Mouse (Mus musculus): Measurements from ENCODE around the gene Olfm1. TPM values are rescaled to one million over a fixed set of nuclear protein-coding genes. Genes with fewer than 3 reads are reported as not detected.

The Olfm1 gene
- 1,000 to 10,000 TPM; 1,583 to 1,720 TPM for total RNA-seq (2021)

DNA sequence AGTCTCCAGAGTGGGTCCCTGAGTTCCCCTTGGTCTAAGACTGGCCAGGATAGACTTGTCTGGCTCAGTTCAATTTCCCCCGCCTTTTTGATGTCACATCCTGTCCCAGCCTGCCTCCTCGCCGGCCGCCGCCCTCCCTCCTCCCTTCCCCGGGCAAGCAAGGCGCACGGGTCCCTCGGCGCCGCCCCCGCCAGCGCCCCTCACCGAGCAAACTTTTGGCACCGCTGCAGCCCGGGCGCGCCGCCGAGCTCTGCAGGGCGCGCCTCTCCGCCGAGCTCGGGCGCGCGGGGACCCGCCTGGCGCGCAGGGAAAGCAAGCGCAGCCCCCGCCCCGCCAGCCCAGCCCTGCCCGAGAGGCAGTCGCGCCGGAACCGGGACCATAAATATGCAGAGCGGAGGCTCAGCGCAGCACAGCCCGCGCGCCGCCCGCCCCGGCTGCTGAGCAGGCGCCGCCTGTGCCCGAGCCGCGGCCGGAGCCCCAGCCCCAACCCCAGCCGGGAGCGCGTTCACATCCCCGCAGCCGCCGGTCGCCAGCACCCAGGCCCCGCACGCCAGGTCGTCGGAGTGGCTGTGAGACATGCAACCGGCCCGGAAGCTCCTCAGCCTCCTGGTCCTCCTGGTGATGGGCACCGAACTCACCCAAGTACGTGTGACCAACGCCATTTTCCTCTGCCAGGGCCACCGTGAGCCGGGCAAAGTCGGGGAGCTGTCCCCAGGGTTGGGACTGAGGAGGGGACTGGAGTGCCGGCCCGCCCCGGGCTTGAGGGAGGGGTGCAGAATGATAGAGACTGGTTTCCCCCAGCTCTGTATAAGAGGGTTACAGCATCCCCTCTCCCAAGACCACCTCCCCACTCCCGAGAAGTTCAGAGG, at the start of gene Olfm1:
Gene Olfm1, plus strand, starts transcription at position 172 of the 869 bp plus-strand sequence.
- peak; percentile 74 to 75 for DNase-seq (ENCODE audit: extremely low spot score in 1 of 2, low spot score in 1 of 2)

- no peak for DNase-seq (ENCODE audit: extremely low spot score in 1 of 2, low spot score in 1 of 2)
Measured at GRCm38 (mm10) chr2:28143417-28144045, 49.3 kb upstream of the Olfm1 start.

GRCm38 (mm10) chr2:28145702-28146101, 47.1 kb upstream of the Olfm1 start:
- no peak for DNase-seq (ENCODE audit: extremely low spot score in 1 of 2, low spot score in 1 of 2)

DNA sequence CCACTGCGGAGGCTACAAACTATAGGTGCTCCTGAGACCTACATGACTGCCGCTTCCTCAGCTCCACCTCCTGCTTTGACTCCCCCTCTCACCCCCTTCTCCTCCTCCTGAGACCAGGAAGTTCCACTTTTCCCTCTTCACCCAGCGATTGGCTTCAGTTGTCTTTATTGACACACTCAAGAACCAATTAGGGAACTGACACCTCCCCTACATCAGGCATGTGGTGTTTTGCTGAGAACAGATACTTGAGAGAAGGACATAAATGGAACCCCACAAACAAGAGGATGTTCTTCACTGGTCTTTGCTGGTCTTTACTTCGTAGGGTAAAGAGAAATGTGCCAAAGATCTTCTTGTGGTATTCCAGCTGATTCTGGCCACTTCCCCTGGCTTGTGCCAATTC, 46.6 kb upstream of the Olfm1 start:
- DNase-seq (ENCODE audit: extremely low spot score in 1 of 2, low spot score in 1 of 2), result no peak

DNA sequence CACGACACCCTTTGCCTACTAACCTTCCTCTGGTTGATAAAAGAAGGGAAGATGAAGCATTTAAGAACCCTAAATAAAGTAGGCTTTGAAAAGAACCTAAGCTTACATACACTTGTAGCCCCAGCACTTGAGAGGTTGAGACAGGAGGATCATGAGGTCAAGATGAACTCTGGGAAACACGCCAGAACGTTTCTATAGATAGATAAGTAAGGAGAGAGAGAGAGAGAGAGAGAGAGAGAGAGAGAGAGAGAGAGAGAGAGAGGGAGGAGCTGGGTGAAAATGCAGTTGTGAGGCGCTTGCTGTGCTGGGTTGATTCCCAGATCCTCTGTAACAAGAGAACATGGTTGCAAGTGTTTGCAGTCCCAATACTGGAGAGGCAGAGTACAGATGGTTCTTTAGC, 46.1 kb upstream of the Olfm1 start:
- DNase-seq (ENCODE audit: extremely low spot score in 1 of 2, low spot score in 1 of 2), result no peak

GRCm38 (mm10) chr2:28147248-28147794, 45.5 kb upstream of the Olfm1 start:
- no peak for DNase-seq (ENCODE audit: extremely low spot score in 1 of 2, low spot score in 1 of 2)

- DNase-seq (ENCODE audit: extremely low spot score in 1 of 2, low spot score in 1 of 2), result no peak
Measured at GRCm38 (mm10) chr2:28149688-28150087, 43.1 kb upstream of the Olfm1 start.

GRCm38 (mm10) chr2:28160568-28160967, 32.2 kb upstream of the Olfm1 start:
- no peak for DNase-seq (ENCODE audit: extremely low spot score in 1 of 2, low spot score in 1 of 2)

DNA sequence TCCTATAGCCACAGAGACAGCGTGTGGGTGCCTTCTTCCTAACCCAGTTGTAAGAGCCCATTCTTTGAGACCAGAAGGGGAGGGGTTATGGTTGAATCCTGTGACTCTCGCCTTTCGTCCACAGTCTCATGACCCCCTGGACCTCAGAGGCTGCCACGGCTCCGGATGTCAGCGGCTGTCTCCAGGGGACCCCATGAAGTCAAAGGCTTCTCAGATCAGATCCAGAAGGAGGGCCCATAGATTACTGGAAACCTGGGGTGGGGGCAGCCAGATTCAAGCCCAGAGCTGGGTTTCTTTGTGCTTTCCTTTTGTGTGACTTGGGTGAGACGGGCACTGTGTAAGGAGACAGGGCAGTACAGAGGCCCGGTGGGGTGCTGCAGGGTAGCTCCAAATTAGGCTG, 27.2 kb upstream of the Olfm1 start:
- DNase-seq (ENCODE audit: extremely low spot score in 1 of 2, low spot score in 1 of 2), result no peak

DNA sequence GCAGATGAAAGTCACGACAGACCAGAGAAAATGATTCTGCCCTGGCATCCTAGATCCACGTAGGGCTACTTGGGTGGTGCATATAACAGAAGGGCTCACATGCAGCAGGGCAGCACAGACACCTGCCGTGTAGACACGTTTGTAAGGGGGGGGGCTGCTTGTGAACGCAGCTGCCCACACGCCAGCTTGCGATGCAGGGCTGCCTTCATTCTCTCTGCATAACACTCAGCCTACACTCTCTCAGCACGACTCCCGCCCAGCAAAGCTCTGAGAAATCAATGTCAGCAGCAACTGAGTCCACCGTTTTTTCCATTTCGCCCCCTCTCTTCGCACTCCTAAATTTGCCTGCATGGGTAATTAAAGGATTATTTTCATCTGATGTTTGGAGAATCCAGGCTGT, 23.5 kb upstream of the Olfm1 start:
- no peak for DNase-seq (ENCODE audit: extremely low spot score in 1 of 2, low spot score in 1 of 2)

DNA sequence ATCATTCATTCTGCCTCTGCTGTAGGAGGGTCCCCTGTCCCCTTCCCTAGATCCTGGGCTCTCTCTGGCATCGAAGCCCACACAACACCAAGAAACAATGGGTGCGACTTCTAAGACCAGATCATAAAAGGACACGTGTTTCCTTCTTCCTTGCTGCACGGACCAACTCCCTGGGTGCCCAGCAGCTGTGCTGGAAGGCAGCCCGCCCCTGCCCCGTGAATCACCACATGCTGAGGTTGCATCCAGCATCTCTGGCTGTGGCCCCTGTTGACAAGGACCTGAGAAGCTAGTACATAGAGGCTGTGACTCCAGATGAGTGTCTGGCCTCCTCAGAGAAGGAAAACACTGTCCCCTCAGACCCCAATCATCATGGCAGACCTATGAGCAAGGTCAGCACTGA, 20.8 kb upstream of the Olfm1 start:
- no peak for DNase-seq (ENCODE audit: extremely low spot score in 1 of 2, low spot score in 1 of 2)

DNA sequence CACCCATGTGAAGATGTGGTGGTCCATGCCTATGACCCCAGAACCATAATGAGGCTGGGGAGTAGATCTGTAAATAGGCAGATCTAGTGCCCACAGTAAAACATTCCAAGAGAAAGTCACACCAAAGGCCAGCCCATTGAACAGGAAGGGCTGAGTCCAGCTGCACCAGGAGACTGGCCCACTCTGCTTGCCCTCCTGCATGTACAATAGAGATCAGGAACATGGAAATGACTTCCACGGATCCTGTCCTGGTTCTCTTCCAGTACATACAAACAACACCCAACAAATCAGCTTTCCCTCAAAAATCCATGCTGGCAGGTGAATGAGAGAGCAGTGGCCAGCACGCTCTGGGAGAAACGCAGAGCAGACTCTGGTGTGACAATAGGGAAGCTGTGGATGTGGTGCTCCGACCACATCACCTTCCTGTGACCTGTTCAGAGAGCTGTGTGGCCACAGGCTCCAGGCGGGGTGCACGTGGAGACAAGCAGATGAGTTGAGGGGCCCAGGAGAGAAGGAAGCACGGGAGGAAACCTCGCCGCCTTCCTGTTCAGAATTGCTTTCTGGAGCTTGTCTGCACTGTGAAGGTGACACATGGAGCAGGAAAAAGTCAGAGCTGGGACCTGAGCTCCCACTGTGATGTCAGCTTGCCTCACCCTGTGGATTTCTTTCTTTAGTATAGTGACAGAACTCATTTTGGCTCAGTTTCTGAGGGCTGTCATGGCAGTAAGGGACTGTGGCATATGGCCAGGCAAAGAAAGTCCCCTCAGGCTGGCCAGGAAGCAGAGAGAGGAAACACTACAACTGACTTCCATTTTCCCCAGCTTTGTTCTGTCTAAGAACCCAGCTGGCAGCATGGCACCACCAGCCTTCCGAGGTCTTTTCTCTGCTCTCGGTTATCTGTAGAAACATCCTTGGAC, 19.3 kb upstream of the Olfm1 start:
- DNase-seq (ENCODE audit: extremely low spot score in 1 of 2, low spot score in 1 of 2), result no peak

- no peak for DNase-seq (ENCODE audit: extremely low spot score in 1 of 2, low spot score in 1 of 2)
Measured at GRCm38 (mm10) chr2:28174441-28174840, 18.4 kb upstream of the Olfm1 start.

GRCm38 (mm10) chr2:28178600-28178999, 14.2 kb upstream of the Olfm1 start:
- DNase-seq (ENCODE audit: extremely low spot score in 1 of 2, low spot score in 1 of 2), result no peak

DNA sequence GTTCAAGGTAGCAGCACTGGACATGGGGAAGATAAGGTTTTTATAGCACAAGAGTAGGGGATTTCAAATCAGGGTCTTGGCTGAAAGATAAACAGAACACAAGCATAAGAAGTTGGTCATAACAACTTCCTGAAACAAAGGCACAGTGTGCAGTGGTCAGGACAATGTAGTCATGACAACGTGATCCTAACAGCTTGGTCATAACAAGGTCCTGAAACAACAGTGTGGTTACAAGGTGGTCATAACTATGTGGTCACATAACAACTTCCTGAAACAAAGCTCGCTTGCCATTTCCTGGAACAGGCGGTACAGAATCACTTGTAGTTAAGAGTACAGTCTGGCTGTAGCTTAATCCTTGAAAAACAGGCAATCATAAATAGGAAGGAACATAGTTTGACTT, 12.7 kb upstream of the Olfm1 start:
- DNase-seq (ENCODE audit: extremely low spot score in 1 of 2, low spot score in 1 of 2), result no peak

- no peak for DNase-seq (ENCODE audit: extremely low spot score in 1 of 2, low spot score in 1 of 2)
Measured at GRCm38 (mm10) chr2:28188398-28188944, 4.3 kb upstream of the Olfm1 start.

DNA sequence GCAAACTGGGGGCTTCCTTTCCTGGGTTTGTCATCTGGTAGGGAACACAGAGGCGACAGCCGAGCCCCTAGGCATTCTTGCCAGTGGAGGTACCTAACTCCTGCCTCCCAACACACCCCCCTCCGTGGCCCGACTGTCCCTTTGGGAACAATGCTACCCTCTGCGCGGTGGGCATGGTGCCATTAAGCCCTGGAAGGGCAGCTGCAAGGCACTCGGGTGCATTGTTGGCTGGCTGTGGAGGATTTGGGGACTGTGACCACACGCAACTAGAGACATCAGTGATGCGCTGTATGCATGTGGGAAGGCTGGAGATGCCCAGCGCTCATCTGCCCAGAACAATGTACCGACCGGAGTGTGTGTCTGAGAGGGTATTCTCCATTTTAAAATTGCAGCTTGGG, 897 bp downstream of the Olfm1 start:
- no peak for DNase-seq (ENCODE audit: extremely low spot score in 1 of 2, low spot score in 1 of 2)

DNA sequence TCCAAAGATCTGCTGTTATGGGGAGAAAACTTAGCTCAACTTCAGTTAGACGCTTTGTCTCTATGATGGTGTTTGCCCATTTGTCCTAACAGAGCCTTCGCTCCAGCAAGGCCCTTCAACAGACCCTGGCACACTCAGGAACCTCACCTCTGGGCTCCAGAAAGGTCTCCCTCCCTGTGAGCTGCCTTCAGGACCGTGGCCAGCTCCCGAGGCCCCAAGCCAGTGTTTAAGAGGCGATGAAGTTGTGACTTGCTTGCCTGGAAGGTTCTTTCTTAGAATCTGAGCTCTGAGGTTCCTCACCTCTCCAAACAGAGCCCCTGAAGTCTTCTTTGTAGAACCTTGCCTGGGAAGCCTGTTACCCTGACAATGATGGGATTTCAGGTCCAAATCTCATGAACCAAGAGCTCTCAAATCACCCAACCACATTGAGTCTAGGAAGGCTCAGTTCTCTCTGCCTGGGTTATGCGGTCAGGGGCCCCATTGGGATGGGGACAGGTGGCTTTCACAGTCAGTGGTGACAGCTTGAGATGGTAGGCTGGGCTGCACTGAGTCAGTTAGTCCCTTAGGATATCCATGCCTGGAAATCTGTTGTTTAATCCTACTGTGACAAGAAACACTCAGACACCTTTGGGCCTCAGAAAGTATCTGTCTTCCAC, 2.3 kb downstream of the Olfm1 start:
- no peak for DNase-seq (ENCODE audit: extremely low spot score in 1 of 2, low spot score in 1 of 2)

DNA sequence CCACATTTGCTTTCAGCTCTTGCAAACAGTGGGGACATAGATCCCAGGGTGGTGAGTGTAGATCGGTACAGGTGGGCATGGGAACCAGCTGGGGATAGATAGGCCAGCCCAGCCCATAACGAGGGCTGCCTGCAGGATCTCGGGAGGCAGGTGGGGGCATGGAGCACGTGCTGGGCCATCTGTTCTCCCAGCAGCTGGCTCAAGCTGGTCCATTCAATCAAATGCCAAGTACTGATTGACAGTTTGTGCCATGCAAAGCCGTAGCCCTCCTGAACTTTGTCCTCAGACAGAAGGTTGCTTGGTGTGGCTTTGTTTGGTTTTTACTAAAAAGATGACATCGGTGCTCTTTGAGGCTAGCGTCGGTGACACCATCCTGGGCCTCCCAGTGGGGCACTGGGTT, 2.9 kb downstream of the Olfm1 start:
- DNase-seq (ENCODE audit: extremely low spot score in 1 of 2, low spot score in 1 of 2), result no peak

DNA sequence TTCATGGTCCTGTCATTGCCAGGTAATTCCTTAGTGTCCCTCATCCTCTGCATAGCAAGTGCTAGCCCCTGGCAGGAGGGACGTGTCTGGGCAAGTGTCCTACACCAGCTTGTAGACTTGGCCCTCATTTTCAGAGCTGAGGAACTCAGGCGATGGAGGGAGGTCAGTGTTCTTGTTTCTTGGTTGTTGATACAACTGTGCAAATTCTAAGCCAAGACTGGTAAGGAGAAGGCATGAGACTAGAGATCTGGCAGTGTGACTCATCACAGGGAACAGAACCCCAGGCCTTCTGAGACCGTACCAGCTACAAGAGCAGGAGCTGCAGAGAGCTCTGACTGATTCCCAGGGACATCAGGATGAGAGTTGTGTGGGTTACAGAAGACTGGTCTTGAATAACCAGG, 8.6 kb downstream of the Olfm1 start:
- DNase-seq (ENCODE audit: extremely low spot score in 1 of 2, low spot score in 1 of 2), result no peak

Data from layer of hippocampus, postnatal 25 days (tissue).